Comparison of ENCODE assay signal across 8 mouse cellular contexts in genomic region chr8:88272231-88273050, GRCm38 (mm10). TPM values are rescaled to one million over a fixed set of nuclear protein-coding genes. Genes with fewer than 3 reads are reported as not detected.
DNase-seq lines count a peak whose midpoint lies in the region; ATAC-seq and TF ChIP-seq lines count a peak whose summit lies in the region.

Gene Adcy7, plus strand, starts transcription at chr8:88272403.

- peak within 1 kb of the TSS; percentile 55 for H3K9ac ChIP-seq in kidney, embryonic 14.5 days (ENCODE audit: low read depth, low read length)
- H3K9ac ChIP-seq in forebrain, embryonic 11.5 days (ENCODE audit: low read length) = peak within 1 kb of the TSS; percentile 63
- H3K9ac ChIP-seq in liver, embryonic 12.5 days = peak within 1 kb of the TSS; percentile 81
- H3K9ac ChIP-seq in midbrain, postnatal 0 days (replicated peaks; ENCODE audit: low read length, poor library complexity, severe bottlenecking) = peak within 1 kb of the TSS; percentile 52
- H3K9ac ChIP-seq in stomach, postnatal 0 days (ENCODE audit: low read length) = peak within 1 kb of the TSS; percentile 59

- H3K4me3 ChIP-seq in kidney, embryonic 14.5 days (ENCODE audit: low read length) = peak within 1 kb of the TSS; percentile 38
- peak within 1 kb of the TSS; percentile 36 for H3K4me3 ChIP-seq in forebrain, embryonic 11.5 days (ENCODE audit: low read depth, low read length)
- H3K4me3 ChIP-seq in hindbrain, embryonic 10.5 days = peak within 1 kb of the TSS; percentile 59
- peak within 1 kb of the TSS; percentile 64 for H3K4me3 ChIP-seq in liver, embryonic 12.5 days
- H3K4me3 ChIP-seq in midbrain, postnatal 0 days (ENCODE audit: low read depth, low read length) = peak within 1 kb of the TSS; percentile 54
- H3K4me3 ChIP-seq in stomach, postnatal 0 days (ENCODE audit: low read depth, low read length) = peak within 1 kb of the TSS; percentile 44

- TF ChIP-seq CTCF in midbrain, postnatal 0 days (IDR thresholded peaks at IDR 0.05) = peak; percentile 58
- TF ChIP-seq CTCF in stomach, postnatal 0 days (IDR thresholded peaks at IDR 0.05; ENCODE audit: low read depth) = peak; percentile 69

- no peaks in the 10 kb centered on the region for H3K9me3 ChIP-seq in kidney, embryonic 14.5 days (ENCODE audit: control insufficient read depth, low read length)
- H3K9me3 ChIP-seq in forebrain, embryonic 11.5 days (ENCODE audit: control insufficient read depth, low read length) = no peaks in the 10 kb centered on the region
- H3K9me3 ChIP-seq in hindbrain, embryonic 10.5 days = no peaks in the 10 kb centered on the region
- no peaks in the 10 kb centered on the region for H3K9me3 ChIP-seq in liver, embryonic 12.5 days (replicated peaks)
- H3K9me3 ChIP-seq in midbrain, postnatal 0 days (ENCODE audit: low read length) = no peaks in the 10 kb centered on the region
- H3K9me3 ChIP-seq in stomach, postnatal 0 days (ENCODE audit: control insufficient read depth, low read length) = no peaks in the 10 kb centered on the region

- no peak within 1 kb of the TSS for H3K27ac ChIP-seq in kidney, embryonic 14.5 days (ENCODE audit: low read depth, low read length)
- no peak within 1 kb of the TSS for H3K27ac ChIP-seq in forebrain, embryonic 11.5 days (ENCODE audit: low read depth, low read length)
- peak within 1 kb of the TSS; percentile 84 for H3K27ac ChIP-seq in hindbrain, embryonic 10.5 days
- H3K27ac ChIP-seq in liver, embryonic 12.5 days = 0 out of 2 replicates have a peak within 1 kb of the TSS, but pooled peaks have one; percentile 33
- no peak within 1 kb of the TSS for H3K27ac ChIP-seq in midbrain, postnatal 0 days (ENCODE audit: low read depth, low read length)
- H3K27ac ChIP-seq in stomach, postnatal 0 days (replicated peaks) = no peak within 1 kb of the TSS

- no peaks in the 10 kb centered on the region for H3K36me3 ChIP-seq in kidney, embryonic 14.5 days (ENCODE audit: control insufficient read depth, insufficient read depth, low read length)
- H3K36me3 ChIP-seq in forebrain, embryonic 11.5 days (ENCODE audit: control insufficient read depth, insufficient read depth, low read length) = no peaks in the 10 kb centered on the region
- H3K36me3 ChIP-seq in hindbrain, embryonic 10.5 days = no peaks in the 10 kb centered on the region
- no peaks in the 10 kb centered on the region for H3K36me3 ChIP-seq in liver, embryonic 12.5 days
- no peaks in the 10 kb centered on the region for H3K36me3 ChIP-seq in midbrain, postnatal 0 days (ENCODE audit: insufficient read depth, low read length)
- H3K36me3 ChIP-seq in stomach, postnatal 0 days (ENCODE audit: control insufficient read depth, insufficient read depth, low read length) = no peaks in the 10 kb centered on the region

- peak; percentile 65 for ATAC-seq in kidney, embryonic 14.5 days (ENCODE audit: low FRiP score, low TSS enrichment)
- ATAC-seq in forebrain, embryonic 11.5 days (replicated peaks; ENCODE audit: low FRiP score) = peak; percentile 66
- ATAC-seq in liver, embryonic 12.5 days = peak; percentile 76
- ATAC-seq in midbrain, postnatal 0 days (ENCODE audit: low FRiP score) = peak; percentile 64
- peak; percentile 76 for ATAC-seq in stomach, postnatal 0 days (ENCODE audit: low FRiP score, low TSS enrichment)

- peaks cover 17% of the 10 kb centered on the region for H3K27me3 ChIP-seq in kidney, embryonic 14.5 days (ENCODE audit: control insufficient read depth, insufficient read depth, low read length)
- peaks cover 16% of the 10 kb centered on the region; the same call in 1 of the 2 replicates for H3K27me3 ChIP-seq in forebrain, embryonic 11.5 days (ENCODE audit: control insufficient read depth, insufficient read depth, low read length)
- peaks cover 54% of the 10 kb centered on the region for H3K27me3 ChIP-seq in hindbrain, embryonic 10.5 days (ENCODE audit: insufficient read depth, poor library complexity, severe bottlenecking)
- H3K27me3 ChIP-seq in liver, embryonic 12.5 days (replicated peaks) = peaks cover 26% of the 10 kb centered on the region
- H3K27me3 ChIP-seq in midbrain, postnatal 0 days (ENCODE audit: insufficient read depth, low read length) = no peaks in the 10 kb centered on the region
- H3K27me3 ChIP-seq in stomach, postnatal 0 days (ENCODE audit: control insufficient read depth, insufficient read depth, low read length) = no peaks in the 10 kb centered on the region

- no peak for DNase-seq in kidney, adult 8-10 months
- peak; percentile 64 for DNase-seq in c-Kit-positive CD71-positive TER-119-positive erythroid progenitor cells, embryonic 14.5 days (ENCODE audit: low spot score)
- DNase-seq in forebrain, embryonic 11.5 days (ENCODE audit: low spot score) = peak; percentile 81
- peak; percentile 53 for DNase-seq in hindbrain, embryonic 10.5 days (ENCODE audit: low spot score)
- DNase-seq in midbrain, postnatal 0 days (ENCODE audit: low spot score) = peak; percentile 24
- DNase-seq in stomach, postnatal 0 days (ENCODE audit: low spot score) = peak; percentile 63

- peak within 1 kb of the TSS; percentile 88 for H3K4me2 ChIP-seq in kidney, embryonic 14.5 days (replicated peaks; ENCODE audit: low read depth, low read length)
- peak within 1 kb of the TSS; percentile 87 for H3K4me2 ChIP-seq in forebrain, embryonic 11.5 days (ENCODE audit: low read depth, low read length, severe bottlenecking)
- peak within 1 kb of the TSS; percentile 97 for H3K4me2 ChIP-seq in liver, embryonic 12.5 days
- H3K4me2 ChIP-seq in midbrain, postnatal 0 days (ENCODE audit: low read depth, low read length, poor library complexity, severe bottlenecking) = peak within 1 kb of the TSS; percentile 92
- peak within 1 kb of the TSS; percentile 83 for H3K4me2 ChIP-seq in stomach, postnatal 0 days (replicated peaks; ENCODE audit: low read depth)

- WGBS in kidney, embryonic 14.5 days = 5% methylated on average over 60 of the region's 64 CpGs
- WGBS in forebrain, embryonic 11.5 days = 3% methylated on average over 64 of the region's 64 CpGs
- 4% methylated on average over 64 of the region's 64 CpGs for WGBS in hindbrain, embryonic 10.5 days
- 2% methylated on average over 64 of the region's 64 CpGs for WGBS in liver, embryonic 12.5 days (ENCODE audit: insufficient replicate concordance)
- WGBS in midbrain, postnatal 0 days = 4% methylated on average over 58 of the region's 64 CpGs
- WGBS in stomach, postnatal 0 days = 4% methylated on average over 54 of the region's 64 CpGs

- H3K4me1 ChIP-seq in kidney, embryonic 14.5 days (ENCODE audit: control insufficient read depth, insufficient read depth, low read length) = no peaks in the 10 kb centered on the region
- peaks cover 6% of the 10 kb centered on the region; the same call in 1 of the 2 replicates for H3K4me1 ChIP-seq in forebrain, embryonic 11.5 days (replicated peaks; ENCODE audit: control insufficient read depth, insufficient read depth, low read length)
- H3K4me1 ChIP-seq in hindbrain, embryonic 10.5 days (replicated peaks) = peaks cover 13% of the 10 kb centered on the region
- H3K4me1 ChIP-seq in liver, embryonic 12.5 days = peaks cover 55% of the 10 kb centered on the region
- peaks cover 5% of the 10 kb centered on the region; the same call in 1 of the 2 replicates for H3K4me1 ChIP-seq in midbrain, postnatal 0 days (ENCODE audit: insufficient read depth, low read length)
- peaks cover 5% of the 10 kb centered on the region for H3K4me1 ChIP-seq in stomach, postnatal 0 days (replicated peaks; ENCODE audit: control insufficient read depth, insufficient read depth)

- TF ChIP-seq EP300 in stomach, postnatal 0 days (optimal IDR thresholded peaks at IDR 0.05) = no peak

RNA-seq across cellular contexts. Expression of gene Adcy7, which starts in this region (rescaled TPM):
- polyA plus RNA-seq in kidney, embryonic 14.5 days (2014; fragmentation: Nextera tagmentation; extraction: Ambion mirVana) = 2.0 and 3.1 TPM in 2 replicates
- 3.0 and 3.4 TPM in 2 replicates for polyA plus RNA-seq in forebrain, embryonic 11.5 days (2014; fragmentation: Nextera tagmentation; extraction: Ambion mirVana)
- polyA plus RNA-seq in hindbrain, embryonic 10.5 days (2016; fragmentation: Nextera tagmentation; extraction: Ambion mirVana) = 2.9 and 4.1 TPM in 2 replicates
- polyA plus RNA-seq in liver, embryonic 12.5 days (2016; fragmentation: Nextera tagmentation; extraction: Ambion mirVana) = 38.0 and 41.6 TPM in 2 replicates
- total RNA-seq in midbrain, postnatal 0 days (2014; rRNA removed) = 21.4 and 23.3 TPM in 2 replicates
- polyA plus RNA-seq in midbrain, postnatal 0 days (2015; fragmentation: Nextera tagmentation; extraction: Ambion mirVana) = 11.1 and 11.9 TPM in 2 replicates
- 5.2 and 5.7 TPM in 2 replicates for polyA plus RNA-seq in stomach, postnatal 0 days (2015; fragmentation: Nextera tagmentation; extraction: Ambion mirVana)

Comparison
In these comparisons a context has a peak if more than half of its experiments do, and no peak if none do; other contexts are left out.
1. H3K27ac ChIP-seq: peak in hindbrain, embryonic 10.5 days (single experiment) and liver, embryonic 12.5 days (single experiment); none in kidney, embryonic 14.5 days (single experiment), forebrain, embryonic 11.5 days (single experiment), midbrain, postnatal 0 days (single experiment) and stomach, postnatal 0 days (single experiment).
2. DNase-seq: peak in c-Kit-positive CD71-positive TER-119-positive erythroid progenitor cells, embryonic 14.5 days (single experiment), forebrain, embryonic 11.5 days (single experiment), hindbrain, embryonic 10.5 days (single experiment), midbrain, postnatal 0 days (single experiment) and stomach, postnatal 0 days (single experiment); none in kidney, adult 8-10 months (0 of 2).
3. Peak in every context shown above with its lines, with median percentiles within 50 percentile points of each other: ATAC-seq, H3K4me2 ChIP-seq, H3K4me3 ChIP-seq and H3K9ac ChIP-seq.